Mouse (Mus musculus): Measurements from ENCODE around the gene Akip1. TPM values are rescaled to one million over a fixed set of nuclear protein-coding genes. Genes with fewer than 3 reads are reported as not detected.

Gene Akip1
- polyA plus RNA-seq, 1 experiment from 2014 or later: 32.5 TPM

GRCm38 (mm10) chr7:109719286-109719685 is 15.8 kb downstream of the Akip1 start:
- Histone ChIP-seq H3K36me3 (no peaks in the 10 kb centered on the region), H3K9me3 (no peaks in the 10 kb centered on the region), H3K27me3 (ENCODE audit: insufficient read depth, poor library complexity, severe bottlenecking) (peaks cover 5% of the 10 kb centered on the region; the same call in 1 of the 2 replicates), H3K27ac (no peak overlapping the region), H3K4me1 (no peaks in the 10 kb centered on the region), H3K4me3 (no peak overlapping the region)
- 66% methylated on average over 9 of the region's 9 CpGs for WGBS
- no peak for DNase-seq (ENCODE audit: low spot score)

GRCm38 (mm10) chr7:109722618-109723017 is 19.1 kb downstream of the Akip1 start:
- no peak overlapping the region for H3K27ac ChIP-seq
- H3K4me1 ChIP-seq: no peaks in the 10 kb centered on the region
- H3K9me3 ChIP-seq: no peaks in the 10 kb centered on the region
- H3K36me3 ChIP-seq: no peaks in the 10 kb centered on the region
- 91% methylated on average over 2 of the region's 2 CpGs for WGBS
- no peak for DNase-seq (ENCODE audit: low spot score)
- no peak overlapping the region for H3K4me3 ChIP-seq
- H3K27me3 ChIP-seq (ENCODE audit: insufficient read depth, poor library complexity, severe bottlenecking): no peaks in the 10 kb centered on the region

- WGBS: 89% methylated on average over 8 of the region's 8 CpGs
- H3K27ac ChIP-seq: no peak overlapping the region
- no peak overlapping the region for H3K4me3 ChIP-seq
- H3K9me3 ChIP-seq: no peaks in the 10 kb centered on the region
- H3K27me3 ChIP-seq (ENCODE audit: insufficient read depth, poor library complexity, severe bottlenecking): no peaks in the 10 kb centered on the region
- H3K36me3 ChIP-seq: no peaks in the 10 kb centered on the region
- H3K4me1 ChIP-seq: no peaks in the 10 kb centered on the region
- no peak for DNase-seq (ENCODE audit: low spot score)
These were observed 19.6 kb downstream of the Akip1 start for GRCm38 (mm10) chr7:109723114-109723513.

GRCm38 (mm10) chr7:109723697-109724096 is 20.2 kb downstream of the Akip1 start, which contains the start of gene BC051019:
TSS of gene BC051019 (minus strand) at chr7:109723850.
- whole genome bisulfite sequencing: 89% methylated on average over 5 of the region's 5 CpGs

GRCm38 (mm10) chr7:109731626-109732025 is 28.1 kb downstream of the Akip1 start, which contains the start of gene Ascl3:
TSS of gene Ascl3 (minus strand) at chr7:109731726.
- peaks cover 13% of the 10 kb centered on the region for H3K4me1 ChIP-seq
- peaks cover 16% of the 10 kb centered on the region for H3K36me3 ChIP-seq
- H3K27ac ChIP-seq: no peak within 1 kb of the TSS
- H3K4me3 ChIP-seq: no peak within 1 kb of the TSS
- WGBS: 84% methylated on average over 5 of the region's 5 CpGs
- H3K27me3 ChIP-seq (ENCODE audit: insufficient read depth, poor library complexity, severe bottlenecking): no peaks in the 10 kb centered on the region
- H3K9me3 ChIP-seq: no peaks in the 10 kb centered on the region
- no peak for DNase-seq (ENCODE audit: low spot score)

More at GRCm38 (mm10) chr7:109723697-109724096, 20.2 kb downstream of the Akip1 start, which contains the start of gene BC051019:
- Histone ChIP-seq H3K36me3 (no peaks in the 10 kb centered on the region), H3K27me3 (ENCODE audit: insufficient read depth, poor library complexity, severe bottlenecking) (no peaks in the 10 kb centered on the region), H3K9me3 (no peaks in the 10 kb centered on the region), H3K4me3 (no peak within 1 kb of the TSS), H3K27ac (no peak within 1 kb of the TSS), H3K4me1 (no peaks in the 10 kb centered on the region)
- DNase-seq (ENCODE audit: low spot score): no peak

GRCm38 (mm10) chr7:109734806-109735205 is 31.3 kb downstream of the Akip1 start:
- H3K27me3 ChIP-seq (ENCODE audit: insufficient read depth, poor library complexity, severe bottlenecking): no peaks in the 10 kb centered on the region
- no peaks in the 10 kb centered on the region for H3K9me3 ChIP-seq
- no peak for DNase-seq (ENCODE audit: low spot score)
- H3K27ac ChIP-seq: no peak overlapping the region
- peaks cover 8% of the 10 kb centered on the region for H3K4me1 ChIP-seq
- no peak overlapping the region for H3K4me3 ChIP-seq
- peaks cover 22% of the 10 kb centered on the region for H3K36me3 ChIP-seq
- 88% methylated on average over 4 of the region's 4 CpGs for WGBS

- DNase-seq (ENCODE audit: low spot score): no peak
- Histone ChIP-seq H3K27me3 (ENCODE audit: insufficient read depth, poor library complexity, severe bottlenecking) (no peaks in the 10 kb centered on the region), H3K36me3 (peaks cover 51% of the 10 kb centered on the region), H3K9me3 (no peaks in the 10 kb centered on the region), H3K4me3 (no peak overlapping the region), H3K27ac (no peak overlapping the region), H3K4me1 (no peaks in the 10 kb centered on the region)
- 66% methylated on average over 5 of the region's 5 CpGs for WGBS
These were observed 36.4 kb downstream of the Akip1 start for GRCm38 (mm10) chr7:109739822-109740370.

GRCm38 (mm10) chr7:109741060-109741459 is 37.6 kb downstream of the Akip1 start:
- H3K4me1 ChIP-seq: no peaks in the 10 kb centered on the region
- H3K9me3 ChIP-seq: no peaks in the 10 kb centered on the region
- H3K36me3 ChIP-seq: peaks cover 55% of the 10 kb centered on the region
- no peak for DNase-seq (ENCODE audit: low spot score)
- H3K27ac ChIP-seq: no peak overlapping the region
- no peak overlapping the region for H3K4me3 ChIP-seq
- WGBS: 83% methylated on average over 1 of the region's 1 CpGs
- H3K27me3 ChIP-seq (ENCODE audit: insufficient read depth, poor library complexity, severe bottlenecking): no peaks in the 10 kb centered on the region

- Histone ChIP-seq H3K4me1 (no peaks in the 10 kb centered on the region), H3K27me3 (ENCODE audit: insufficient read depth, poor library complexity, severe bottlenecking) (no peaks in the 10 kb centered on the region), H3K4me3 (no peak overlapping the region), H3K27ac (no peak overlapping the region), H3K36me3 (peaks cover 55% of the 10 kb centered on the region), H3K9me3 (no peaks in the 10 kb centered on the region)
- DNase-seq (ENCODE audit: low spot score): no peak
- 88% methylated on average over 4 of the region's 4 CpGs for WGBS
These were observed 38.2 kb downstream of the Akip1 start for GRCm38 (mm10) chr7:109741703-109742102.

- Histone ChIP-seq H3K27me3 (ENCODE audit: insufficient read depth, poor library complexity, severe bottlenecking) (no peaks in the 10 kb centered on the region), H3K4me3 (no peak overlapping the region), H3K36me3 (peaks cover 37% of the 10 kb centered on the region), H3K27ac (no peak overlapping the region), H3K4me1 (peaks cover 14% of the 10 kb centered on the region), H3K9me3 (no peaks in the 10 kb centered on the region)
- no peak for DNase-seq (ENCODE audit: low spot score)
- WGBS: 58% methylated on average over 1 of the region's 1 CpGs
These were observed 44.3 kb downstream of the Akip1 start for GRCm38 (mm10) chr7:109747747-109748146.

- H3K36me3 ChIP-seq: peaks cover 1% of the 10 kb centered on the region; the same call in 1 of the 2 replicates
- H3K4me1 ChIP-seq: peaks cover 23% of the 10 kb centered on the region
- peak overlapping the region; percentile 85 for H3K4me3 ChIP-seq
- peak overlapping the region; percentile 97 for H3K27ac ChIP-seq
- peak; percentile 88 for DNase-seq (ENCODE audit: low spot score)
- H3K27me3 ChIP-seq (ENCODE audit: insufficient read depth, poor library complexity, severe bottlenecking): no peaks in the 10 kb centered on the region
- H3K9me3 ChIP-seq: no peaks in the 10 kb centered on the region
- WGBS: 2% methylated on average over 13 of the region's 13 CpGs
These were observed 48.0 kb downstream of the Akip1 start for GRCm38 (mm10) chr7:109751427-109752007.

- DNase-seq (ENCODE audit: low spot score): peak; percentile 89
- peaks cover 23% of the 10 kb centered on the region for H3K4me1 ChIP-seq
- H3K27ac ChIP-seq: peak within 1 kb of the TSS; percentile 97
- no peaks in the 10 kb centered on the region for H3K36me3 ChIP-seq
- H3K4me3 ChIP-seq: peak within 1 kb of the TSS; percentile 85
- no peaks in the 10 kb centered on the region for H3K9me3 ChIP-seq
- H3K27me3 ChIP-seq (ENCODE audit: insufficient read depth, poor library complexity, severe bottlenecking): no peaks in the 10 kb centered on the region
- under 1% methylated on average over 73 of the region's 74 CpGs for WGBS
These were observed 48.8 kb downstream of the Akip1 start, which contains the start of gene Tmem9b for GRCm38 (mm10) chr7:109752008-109752925. TSS of gene Tmem9b (minus strand) at chr7:109752875.

- no peak overlapping the region for H3K4me3 ChIP-seq
- no peaks in the 10 kb centered on the region for H3K9me3 ChIP-seq
- H3K27me3 ChIP-seq (ENCODE audit: insufficient read depth, poor library complexity, severe bottlenecking): no peaks in the 10 kb centered on the region
- H3K36me3 ChIP-seq: no peaks in the 10 kb centered on the region
- no peak overlapping the region for H3K27ac ChIP-seq
- 90% methylated on average over 8 of the region's 8 CpGs for WGBS
- H3K4me1 ChIP-seq: peaks cover 23% of the 10 kb centered on the region
- no peak for DNase-seq (ENCODE audit: low spot score)
These were observed 50.5 kb downstream of the Akip1 start for GRCm38 (mm10) chr7:109754034-109754433.
